Mouse (Mus musculus) heart, adult 18-20 months (tissue): ENCODE data around the gene 2310022A10Rik. TPM values are rescaled to one million over a fixed set of nuclear protein-coding genes. Genes with fewer than 3 reads are reported as not detected.

Source experiments
- DNase-seq, 2 experiments: peaks; one replicate each; pipeline ENCODE4 v3.0.0; 2021 to 2022; ENCODE audit warnings: mixed read lengths in 1 of 2
- long read RNA-seq, 2 experiments: library from polyadenylated mRNA; stranded (forward); transcript quantifications; one replicate each; pipeline ENCODE4 v2.0.0; 2021
- total RNA-seq, 2 experiments: library from RNA; stranded (reverse); gene quantifications; 2 replicates each; pipeline ENCODE4 v1.2.3; 2021

2310022A10Rik gene
- total RNA-seq, result 10 to 100 TPM; 63.8 to 64.7 TPM
- long read RNA-seq, experiment 1, transcript 2310022A10Rik-205 (11 exons, 1,989 nt), result minor isoform, 16 of 103 reads
- long read RNA-seq, experiment 1, transcript 2310022A10Rik-204 (9 exons, 1,871 nt), result major isoform, 35 of 103 reads
- long read RNA-seq, experiment 1, partial matches to known transcripts, result 12 of 103 reads
- long read RNA-seq, experiment 1, other reads (novel, unspliced or antisense), result 37 of 103 reads
- long read RNA-seq, experiment 2, transcript 2310022A10Rik-204 (9 exons, 1,871 nt), result major isoform, 16 of 51 reads
- long read RNA-seq, experiment 2, transcript 2310022A10Rik-205 (11 exons, 1,989 nt), result minor isoform, 8 of 51 reads
- long read RNA-seq, experiment 2, partial matches to known transcripts, result 24 of 51 reads
- long read RNA-seq, experiment 2, other reads (novel, unspliced or antisense), result 0 of 51 reads

GRCm38 (mm10) chr7:27552931-27553513, at the start of gene 2310022A10Rik, which contains the start of gene Pld3:
TSS of gene 2310022A10Rik (plus strand) at chr7:27553233.
TSS of gene Pld3 (minus strand) at chr7:27553218.
- peak; percentile 95 to 98 for DNase-seq

- DNase-seq, result no peak
These were observed 46.2 kb upstream of the 2310022A10Rik start for GRCm38 (mm10) chr7:27506765-27507370.

GRCm38 (mm10) chr7:27507711-27508647, 45.1 kb upstream of the 2310022A10Rik start:
- DNase-seq, result peak; percentile 97 to 99

GRCm38 (mm10) chr7:27508648-27509005, 44.4 kb upstream of the 2310022A10Rik start:
- peak; percentile 68 to 74 for DNase-seq

GRCm38 (mm10) chr7:27510809-27511208, 42.2 kb upstream of the 2310022A10Rik start:
- no peak for DNase-seq

- DNase-seq, result no peak
These were observed 38.1 kb upstream of the 2310022A10Rik start for GRCm38 (mm10) chr7:27514961-27515360.

- no peak for DNase-seq
These were observed 34.7 kb upstream of the 2310022A10Rik start for GRCm38 (mm10) chr7:27518314-27518713.

GRCm38 (mm10) chr7:27520104-27520503, 32.9 kb upstream of the 2310022A10Rik start:
- no peak for DNase-seq

- no peak for DNase-seq
These were observed 32.4 kb upstream of the 2310022A10Rik start for GRCm38 (mm10) chr7:27520599-27520998.

GRCm38 (mm10) chr7:27522967-27523366, 30.1 kb upstream of the 2310022A10Rik start, which contains the start of gene Hipk4:
TSS of gene Hipk4 (plus strand) at chr7:27523267.
- DNase-seq, result no peak

GRCm38 (mm10) chr7:27523805-27524204, 29.2 kb upstream of the 2310022A10Rik start:
- no peak for DNase-seq

- peak; percentile 69 to 87 for DNase-seq
These were observed 26.8 kb upstream of the 2310022A10Rik start for GRCm38 (mm10) chr7:27526039-27526827.

- no peak for DNase-seq
These were observed 24.0 kb upstream of the 2310022A10Rik start for GRCm38 (mm10) chr7:27529070-27529469.

GRCm38 (mm10) chr7:27530937-27531336, 22.1 kb upstream of the 2310022A10Rik start:
- no peak for DNase-seq

GRCm38 (mm10) chr7:27531707-27532106, 21.3 kb upstream of the 2310022A10Rik start:
- DNase-seq, result no peak

GRCm38 (mm10) chr7:27532480-27533050, 20.5 kb upstream of the 2310022A10Rik start:
- peak in 1 of 2 experiments; percentile 12 for DNase-seq

- DNase-seq, result no peak
These were observed 17.6 kb upstream of the 2310022A10Rik start for GRCm38 (mm10) chr7:27535386-27535785.

- peak in 1 of 2 experiments; percentile 17 for DNase-seq
These were observed 16.4 kb upstream of the 2310022A10Rik start for GRCm38 (mm10) chr7:27536618-27537017.

- DNase-seq, result no peak
These were observed 15.0 kb upstream of the 2310022A10Rik start for GRCm38 (mm10) chr7:27537998-27538397.

- no peak for DNase-seq
These were observed 14.2 kb upstream of the 2310022A10Rik start for GRCm38 (mm10) chr7:27538797-27539196.

GRCm38 (mm10) chr7:27540521-27540920, 12.5 kb upstream of the 2310022A10Rik start:
- no peak for DNase-seq
